Mouse (Mus musculus) right cerebral cortex, postnatal 10 days (tissue): ENCODE measurements around the gene Rps6ka2.
A peak's percentile ranks its signal among the peaks of the same experiment; 100 is the strongest.

ENCODE experiments used
- DNase-seq, 2 experiments: peaks; one replicate each; pipeline ENCODE4 v3.0.0; 2021; ENCODE audit warnings: low spot score in 2 of 2

Rps6ka2 gene

DNA sequence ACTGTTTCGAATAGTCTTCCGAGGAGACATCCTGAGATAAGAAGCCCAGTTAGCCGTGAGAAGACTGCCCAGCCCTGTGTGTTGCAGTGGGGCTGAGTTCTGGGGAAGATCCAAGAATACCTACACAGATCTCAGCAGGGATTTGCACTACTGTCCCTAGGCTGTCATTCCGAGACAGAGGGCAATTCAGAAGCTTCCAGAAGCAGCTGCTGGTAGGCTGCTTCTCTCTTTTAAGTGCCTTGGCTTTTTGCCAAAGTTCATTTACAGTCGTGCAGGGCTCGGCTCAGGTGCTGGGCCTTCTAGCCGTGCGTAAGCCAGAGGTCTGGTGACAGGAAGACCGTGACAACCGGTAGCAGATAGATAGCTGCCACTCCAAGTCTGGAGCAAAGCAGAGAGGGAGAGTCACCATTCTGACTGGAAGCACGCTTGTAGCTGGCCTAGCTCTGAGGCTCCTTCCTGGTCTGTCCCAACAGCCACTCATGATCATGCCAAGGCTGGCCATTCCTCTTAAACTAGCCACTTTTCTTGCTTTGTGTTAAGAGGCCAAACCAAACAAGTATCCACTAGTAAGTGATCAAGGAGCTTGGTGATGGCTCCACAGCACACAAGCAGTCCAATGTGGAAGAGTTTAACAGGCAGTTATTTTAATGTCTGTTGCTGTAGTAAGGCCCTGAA, 49.3 kb downstream of the Rps6ka2 start:
- no peak for DNase-seq

DNA sequence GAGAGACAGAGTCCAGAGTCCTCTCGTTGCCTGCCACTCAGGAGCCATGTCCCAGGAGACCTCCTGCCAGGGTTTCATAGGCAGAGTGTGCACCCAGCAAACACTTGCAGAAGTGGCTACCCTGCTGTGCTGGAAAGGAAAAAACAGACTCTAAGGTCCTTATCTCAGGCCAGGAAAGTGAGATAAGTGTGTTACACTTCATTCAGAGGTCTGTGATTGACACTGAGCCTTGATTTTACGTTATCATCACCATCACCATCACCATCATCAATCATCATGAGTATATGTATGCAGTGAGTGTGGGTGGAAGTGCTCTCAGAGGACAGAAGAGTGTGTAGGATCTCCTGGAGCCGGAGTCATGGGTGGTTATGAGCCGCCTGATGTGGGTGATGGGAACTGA, 51.4 kb downstream of the Rps6ka2 start:
- DNase-seq = no peak

DNA sequence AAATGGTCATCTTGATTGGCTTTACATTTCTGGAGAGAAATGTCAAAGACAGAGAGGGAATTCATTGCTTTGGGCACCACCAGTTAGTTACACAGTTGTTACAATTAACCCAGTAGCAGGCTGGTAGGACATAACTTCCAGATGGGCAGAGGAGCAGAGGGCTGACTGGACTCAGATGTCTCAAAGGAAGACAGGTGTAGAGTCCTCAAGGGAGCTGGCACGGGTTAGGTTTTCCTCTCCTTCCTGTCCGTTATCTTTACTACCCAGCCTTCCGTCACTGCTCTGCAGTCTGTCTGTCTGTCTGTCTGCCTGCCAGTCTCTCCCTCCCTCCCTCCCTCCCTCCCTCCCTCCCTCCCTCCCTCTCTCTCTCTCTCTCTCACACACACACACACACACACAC, 52.3 kb downstream of the Rps6ka2 start:
- DNase-seq = no peak

DNA sequence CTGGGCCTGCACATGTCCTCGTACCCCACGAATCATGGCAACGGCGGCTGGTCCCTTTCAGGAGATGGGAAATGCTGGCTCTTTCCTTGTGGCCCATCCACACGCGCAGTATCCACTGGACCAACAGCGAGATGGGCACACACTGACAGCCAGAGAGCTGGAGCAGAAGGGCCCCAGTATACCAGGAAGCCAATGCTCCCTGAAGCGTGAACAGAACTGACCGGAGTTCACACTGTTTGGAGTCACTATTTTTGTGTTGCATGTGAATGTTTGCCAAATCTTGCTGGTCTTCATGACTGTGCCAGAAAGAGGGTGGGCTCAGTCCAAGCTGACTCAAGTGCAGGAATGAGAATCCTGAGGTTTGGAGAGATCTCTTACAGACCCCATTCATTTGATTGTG, 58.6 kb downstream of the Rps6ka2 start:
- DNase-seq = no peak

DNA sequence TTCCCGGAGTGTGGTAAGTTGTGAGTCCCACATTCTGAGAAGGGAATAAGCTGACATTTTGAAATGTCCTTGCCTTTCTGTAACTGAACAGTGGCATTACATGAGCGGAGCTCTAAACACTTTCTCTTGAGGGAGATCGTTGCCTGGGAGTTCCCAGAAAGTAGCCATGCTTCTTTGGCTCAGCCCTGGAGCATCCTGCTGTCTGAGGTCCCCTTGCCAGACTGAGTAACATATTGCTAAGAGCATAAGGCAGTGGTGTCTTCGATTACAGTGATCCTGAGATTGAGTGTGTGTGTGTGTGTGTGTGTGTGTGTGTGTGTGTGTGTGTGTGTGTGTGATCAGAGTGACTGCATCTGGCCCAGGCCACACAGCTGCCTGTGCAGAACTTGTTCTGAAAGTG, 61.4 kb downstream of the Rps6ka2 start:
- DNase-seq = no peak

DNA sequence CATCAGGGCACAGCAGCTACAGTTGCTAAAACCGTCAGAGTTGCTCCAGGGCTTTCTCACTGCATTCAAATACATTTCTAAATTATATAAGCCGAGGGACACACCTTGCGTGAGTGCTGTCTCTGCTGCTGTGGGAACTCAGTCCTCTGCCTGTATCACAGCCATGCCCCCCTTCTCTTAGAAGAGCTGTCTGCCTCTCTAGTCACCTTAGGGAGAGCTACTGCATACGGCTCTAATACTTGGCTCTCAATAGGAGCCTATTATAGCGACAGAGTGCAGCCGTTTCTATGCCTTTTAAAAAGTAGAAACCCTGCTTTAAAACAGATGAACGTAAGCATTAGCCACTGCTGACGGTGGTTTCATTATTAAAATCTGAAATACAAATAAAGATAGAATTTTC, 61.9 kb downstream of the Rps6ka2 start:
- no peak for DNase-seq

DNA sequence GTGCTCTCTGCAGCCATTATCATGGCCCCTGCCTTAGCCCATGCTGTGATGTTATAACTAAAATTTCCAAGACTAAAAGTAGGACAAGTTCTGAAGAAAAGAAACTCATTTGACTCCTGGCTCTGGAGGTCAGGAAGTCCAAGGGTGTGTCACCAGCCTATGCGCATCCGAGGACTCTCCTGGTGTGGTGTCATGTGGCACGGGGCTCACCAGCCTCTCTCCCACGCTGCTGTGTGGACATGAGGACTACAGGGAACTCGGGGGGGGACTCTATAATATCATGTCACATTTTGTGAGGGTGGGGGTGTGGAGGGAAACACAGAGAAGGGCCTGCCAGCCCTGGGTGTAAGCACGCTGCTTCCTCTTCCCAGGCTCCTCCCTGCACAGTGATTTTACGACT, 62.5 kb downstream of the Rps6ka2 start:
- peak in 1 of 2 experiments; percentile 24 for DNase-seq

DNA sequence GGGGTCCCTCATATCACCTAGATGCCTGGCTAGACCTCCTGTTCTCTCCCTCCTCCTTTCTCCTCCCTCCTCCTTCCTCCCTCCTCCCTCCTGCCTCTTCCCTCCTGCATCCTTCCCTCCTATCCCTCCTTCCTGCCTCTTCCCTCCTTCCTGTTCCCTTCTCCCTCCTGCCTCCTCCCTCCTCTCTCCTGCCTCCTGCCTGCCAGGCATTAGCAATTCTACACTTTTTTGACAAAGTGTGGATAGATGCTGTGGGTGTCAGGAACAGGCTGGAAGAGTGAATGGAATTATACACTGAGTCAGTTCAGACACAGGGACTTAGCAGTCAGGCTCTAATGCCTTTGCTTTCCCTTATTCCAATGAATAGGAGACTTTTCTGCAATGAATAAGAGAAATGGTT, 63.3 kb downstream of the Rps6ka2 start:
- DNase-seq = peak; percentile 30 to 62

DNA sequence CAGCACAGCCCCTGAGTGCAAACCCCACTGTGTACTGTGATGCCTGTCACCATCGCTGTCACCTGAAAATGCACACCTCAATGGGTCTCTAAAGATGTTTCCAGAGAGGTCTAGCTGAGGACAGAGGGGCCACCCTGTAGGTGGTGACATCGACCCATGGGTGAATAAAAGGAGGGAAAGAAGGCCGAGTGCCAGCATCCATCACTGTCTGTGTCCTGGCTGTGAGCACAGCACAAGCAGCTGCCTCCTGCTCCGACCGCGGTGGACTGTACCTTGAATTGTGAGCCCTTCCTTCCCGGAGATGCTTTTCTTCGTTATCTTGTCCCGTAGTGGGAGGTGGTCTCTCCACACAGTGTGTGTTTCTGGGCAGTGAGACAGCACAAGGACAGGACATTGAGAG, 67.8 kb downstream of the Rps6ka2 start:
- peak in 1 of 2 experiments; percentile 16 for DNase-seq

DNA sequence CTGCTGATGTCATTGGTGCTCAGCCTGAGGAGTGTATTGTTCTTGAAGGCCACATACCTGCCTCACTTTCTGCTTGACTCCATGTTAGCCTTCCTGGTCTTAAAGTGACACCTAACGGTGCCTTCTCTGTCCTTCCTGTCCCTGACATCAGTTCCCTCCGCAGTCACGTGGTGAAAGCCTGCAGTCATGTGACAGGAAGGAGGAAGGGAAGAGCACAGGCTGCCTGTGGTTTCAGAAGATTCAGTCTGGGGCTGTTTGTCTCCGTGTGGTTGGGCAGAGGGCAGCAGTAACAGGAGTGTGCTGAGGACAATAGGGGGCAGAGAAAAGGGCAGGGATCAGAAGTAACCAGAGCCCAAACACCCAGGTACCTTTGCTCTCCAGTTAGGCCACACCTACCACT, 68.9 kb downstream of the Rps6ka2 start:
- peak in 1 of 2 experiments; percentile 14 for DNase-seq

DNA sequence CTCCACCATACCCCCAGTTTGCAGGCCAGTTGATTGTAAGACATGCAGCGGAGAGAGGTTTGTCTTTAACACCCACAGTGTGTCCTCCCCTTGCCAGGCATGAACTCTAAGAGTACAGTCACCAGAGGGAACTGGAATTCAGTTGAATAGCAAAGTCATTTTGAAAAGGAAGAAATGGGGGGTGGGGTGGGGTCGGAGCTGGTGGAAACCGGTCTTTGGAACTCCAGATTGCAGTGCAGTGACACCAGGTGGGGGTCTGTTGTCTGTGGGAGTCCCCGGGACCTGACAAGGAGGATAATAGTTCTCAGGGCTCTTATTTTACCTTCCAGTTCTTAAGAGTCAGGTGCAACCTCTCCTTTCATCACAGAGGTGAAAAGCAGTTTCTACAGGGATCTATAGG, 70.6 kb downstream of the Rps6ka2 start:
- no peak for DNase-seq

DNA sequence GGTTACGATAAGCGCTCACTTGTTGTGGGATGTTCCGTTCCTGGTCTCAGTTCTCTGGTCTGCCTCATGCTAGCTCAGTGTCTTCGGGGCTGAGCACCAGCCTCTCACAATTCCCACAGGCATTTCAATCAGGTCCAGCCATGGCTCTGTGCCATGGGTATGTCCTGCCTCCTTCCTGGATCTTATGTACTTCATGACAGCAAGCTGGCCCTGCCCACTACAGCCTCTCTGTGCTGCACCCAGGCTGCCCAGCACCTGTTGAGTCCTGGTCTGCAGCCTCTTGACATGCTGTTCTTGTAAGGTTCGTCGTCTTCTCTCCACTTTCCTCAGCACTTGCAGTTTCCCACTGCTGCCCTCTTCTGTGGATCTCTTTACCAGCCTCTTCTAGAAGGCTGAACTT, 75.2 kb downstream of the Rps6ka2 start:
- DNase-seq = no peak

DNA sequence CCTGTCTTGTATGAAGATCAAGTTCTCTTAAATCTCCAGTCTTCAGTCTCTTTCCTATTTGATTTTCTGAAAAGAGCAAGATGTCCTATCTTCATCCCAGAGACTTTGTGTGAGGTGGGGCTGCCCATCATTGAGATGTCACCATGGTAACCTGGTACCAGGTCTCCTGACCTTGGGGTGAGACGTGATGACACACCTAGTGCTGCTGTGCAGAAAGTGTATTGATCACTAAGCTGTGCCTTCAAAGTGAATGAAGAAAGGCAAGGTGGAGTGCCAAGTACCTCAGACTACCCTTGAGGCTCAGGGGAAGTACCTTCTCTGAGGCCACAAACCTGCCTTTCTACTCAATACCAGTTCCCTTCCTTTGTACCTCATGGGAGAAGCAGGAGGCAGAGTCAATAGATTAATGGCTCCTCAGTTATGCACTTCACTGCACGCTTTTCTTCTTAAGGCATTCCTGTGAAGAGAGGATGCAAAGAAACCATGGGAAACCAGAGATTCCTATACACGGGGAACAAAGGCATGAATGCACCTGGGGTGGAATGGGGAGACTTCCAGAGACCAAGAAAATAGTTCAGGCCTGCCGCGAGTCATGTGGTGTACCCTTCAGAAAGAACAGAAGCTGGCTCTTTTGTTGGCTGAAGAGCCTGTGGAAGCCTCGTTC, 77.1 kb downstream of the Rps6ka2 start:
- peak in 1 of 2 experiments; percentile 12 for DNase-seq

DNA sequence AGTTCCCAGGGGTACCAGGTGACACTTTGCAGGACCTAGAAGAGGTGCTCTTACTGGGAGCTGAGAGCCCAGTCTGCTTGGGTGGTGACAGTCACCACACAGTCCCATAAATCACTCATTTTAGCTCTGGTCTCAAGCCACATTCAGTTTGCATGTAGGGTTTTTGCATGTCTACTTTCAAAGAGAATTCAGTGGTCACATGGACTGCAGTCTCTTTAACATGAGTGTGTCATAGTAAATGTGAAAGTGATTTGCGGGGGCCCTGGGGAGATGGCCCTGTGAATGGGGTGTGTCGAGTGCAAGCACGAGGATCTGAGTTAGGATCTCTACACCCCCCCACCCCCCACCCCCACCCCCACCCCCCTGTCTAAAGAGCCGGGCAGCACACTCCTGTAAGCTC, 80.5 kb downstream of the Rps6ka2 start:
- DNase-seq = no peak

DNA sequence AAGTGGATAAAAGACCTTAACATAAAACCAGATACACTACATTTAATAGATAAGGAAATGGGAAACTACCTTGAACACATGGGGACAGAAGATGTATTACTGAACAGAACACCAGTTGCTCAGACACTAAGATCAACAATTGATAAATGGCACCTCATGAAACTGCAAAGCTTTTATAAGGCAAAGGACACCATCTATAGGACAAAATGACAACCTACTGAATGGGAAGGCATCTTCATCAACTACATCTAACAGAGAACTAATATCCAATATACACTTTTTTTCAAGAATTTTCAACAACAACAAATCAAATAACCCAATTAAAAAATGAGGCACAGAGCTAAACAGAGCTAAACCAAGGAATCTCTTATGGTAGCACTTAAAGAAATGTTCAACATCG, 87.3 kb downstream of the Rps6ka2 start:
- no peak for DNase-seq

DNA sequence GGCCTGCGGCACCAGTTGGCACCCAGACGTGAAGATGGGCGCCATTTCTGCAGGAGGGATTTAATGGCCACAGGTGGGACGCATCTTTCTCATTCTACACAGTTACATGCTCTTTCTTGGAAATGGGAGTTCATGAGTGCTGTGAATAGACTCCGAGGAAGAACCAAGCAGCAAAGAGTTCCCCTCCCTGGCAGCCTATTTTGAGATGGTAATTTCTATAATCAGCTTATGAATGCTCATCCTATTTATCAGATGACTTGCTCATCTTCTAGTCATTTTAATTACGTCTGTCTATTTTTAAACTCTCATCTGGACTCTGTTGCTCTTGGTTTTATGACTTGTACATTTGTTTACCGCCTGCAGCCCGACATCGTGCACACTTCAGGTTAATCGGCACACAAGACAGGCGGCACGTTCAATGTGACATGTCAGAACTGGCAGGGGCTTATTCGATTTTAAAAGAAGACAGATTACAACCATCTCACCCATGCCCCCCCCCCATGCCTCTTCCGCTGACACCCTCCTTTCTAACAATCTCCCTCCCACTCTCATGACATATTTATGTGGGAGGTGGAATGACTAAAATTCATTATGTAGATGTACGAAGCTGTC, 88.9 kb downstream of the Rps6ka2 start:
- DNase-seq = no peak

DNA sequence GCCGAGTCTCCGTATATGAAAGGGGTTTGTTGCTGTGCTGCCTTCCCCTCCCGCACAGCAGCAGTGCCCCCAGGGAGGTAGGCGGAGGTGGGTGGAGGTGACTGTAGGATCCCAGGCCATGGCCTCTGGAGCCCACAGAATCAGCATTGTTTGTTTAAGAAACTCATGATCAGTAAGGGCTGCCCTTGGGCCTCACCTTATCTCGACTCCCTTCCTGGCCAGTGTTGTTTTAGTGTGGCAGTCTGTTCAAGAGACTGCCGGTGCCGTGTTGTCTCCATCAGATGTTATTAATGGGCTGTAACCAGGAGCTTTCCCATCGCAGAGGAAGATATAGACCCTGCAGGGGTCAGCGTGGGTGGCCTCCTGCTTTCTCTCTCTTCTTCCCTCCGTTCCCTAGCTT, 90.4 kb downstream of the Rps6ka2 start:
- no peak for DNase-seq

DNA sequence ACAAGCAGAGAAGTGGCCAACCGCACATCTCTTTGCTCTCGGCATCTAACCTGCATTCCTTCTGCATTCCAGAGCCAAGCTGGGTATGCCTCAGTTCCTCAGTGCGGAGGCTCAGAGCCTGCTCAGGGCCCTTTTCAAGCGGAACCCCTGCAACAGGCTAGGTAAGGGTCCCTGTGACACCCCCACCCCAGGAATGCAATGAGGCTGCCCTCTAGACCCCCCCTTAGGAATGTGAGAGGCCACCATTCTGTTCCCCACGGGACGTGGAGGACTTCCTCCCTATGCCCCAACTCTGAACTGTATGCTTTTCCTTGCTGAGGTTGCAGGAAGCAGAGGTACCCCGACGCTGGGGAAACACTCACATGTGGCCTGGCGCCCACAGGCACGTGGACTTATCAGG, 92.1 kb downstream of the Rps6ka2 start:
- DNase-seq = no peak

DNA sequence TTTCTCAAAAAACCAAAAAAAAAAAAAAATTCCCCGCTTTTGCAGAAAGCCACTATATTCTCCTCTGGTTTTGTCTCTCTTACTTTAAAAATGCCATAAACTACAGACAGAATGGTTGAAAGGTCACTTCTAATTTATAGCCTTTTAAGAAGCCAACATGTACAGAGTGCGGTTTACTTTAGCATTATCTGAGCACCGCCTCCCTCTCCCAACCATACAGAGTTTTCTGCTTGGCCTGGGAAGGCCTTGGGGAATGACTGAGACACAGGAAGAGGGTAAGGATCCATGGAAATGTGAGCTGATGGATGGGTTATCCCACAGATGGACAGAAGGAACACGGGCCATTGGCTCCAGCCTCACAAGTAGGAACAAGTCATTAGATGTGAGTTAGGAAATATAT, 92.7 kb downstream of the Rps6ka2 start:
- no peak for DNase-seq

DNA sequence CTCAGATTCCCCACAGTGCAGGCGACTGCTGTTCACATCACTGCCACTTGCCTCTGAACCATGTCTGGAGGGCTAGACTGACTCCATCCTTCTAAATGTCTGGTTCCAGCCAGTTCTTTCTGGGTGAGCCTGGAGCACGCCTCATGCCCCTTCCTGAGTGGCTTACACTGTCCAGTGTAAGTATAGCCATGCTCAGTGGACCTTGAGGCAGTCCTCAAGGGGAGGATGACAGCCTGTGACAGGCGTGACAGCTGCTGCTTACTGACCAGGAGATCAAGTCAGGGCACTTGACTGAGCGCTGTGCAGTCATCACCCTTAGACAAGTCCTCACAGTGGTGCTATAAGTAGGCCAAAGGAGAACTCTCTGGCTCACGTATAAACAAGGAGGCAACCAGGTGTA, 94.7 kb downstream of the Rps6ka2 start:
- no peak for DNase-seq

DNA sequence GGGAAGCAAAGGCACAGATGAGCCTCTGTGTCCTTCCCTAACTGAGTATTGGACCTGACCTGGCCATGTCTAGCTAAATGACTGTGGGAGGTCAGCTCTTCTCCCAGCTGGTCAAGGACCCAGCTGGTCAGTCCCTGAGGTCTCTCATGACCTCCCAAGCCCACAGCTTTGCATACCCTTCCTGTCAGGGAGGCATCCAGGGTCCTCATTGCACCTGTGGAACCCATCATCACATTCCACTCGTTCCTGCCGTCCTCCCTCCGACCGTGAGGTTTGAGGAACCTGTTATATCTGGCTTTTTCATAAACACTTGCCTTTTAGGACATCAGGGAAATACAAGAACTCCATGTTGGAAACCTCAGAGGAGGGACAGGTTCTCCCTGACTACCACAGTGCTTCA, 95.4 kb downstream of the Rps6ka2 start:
- DNase-seq = no peak

DNA sequence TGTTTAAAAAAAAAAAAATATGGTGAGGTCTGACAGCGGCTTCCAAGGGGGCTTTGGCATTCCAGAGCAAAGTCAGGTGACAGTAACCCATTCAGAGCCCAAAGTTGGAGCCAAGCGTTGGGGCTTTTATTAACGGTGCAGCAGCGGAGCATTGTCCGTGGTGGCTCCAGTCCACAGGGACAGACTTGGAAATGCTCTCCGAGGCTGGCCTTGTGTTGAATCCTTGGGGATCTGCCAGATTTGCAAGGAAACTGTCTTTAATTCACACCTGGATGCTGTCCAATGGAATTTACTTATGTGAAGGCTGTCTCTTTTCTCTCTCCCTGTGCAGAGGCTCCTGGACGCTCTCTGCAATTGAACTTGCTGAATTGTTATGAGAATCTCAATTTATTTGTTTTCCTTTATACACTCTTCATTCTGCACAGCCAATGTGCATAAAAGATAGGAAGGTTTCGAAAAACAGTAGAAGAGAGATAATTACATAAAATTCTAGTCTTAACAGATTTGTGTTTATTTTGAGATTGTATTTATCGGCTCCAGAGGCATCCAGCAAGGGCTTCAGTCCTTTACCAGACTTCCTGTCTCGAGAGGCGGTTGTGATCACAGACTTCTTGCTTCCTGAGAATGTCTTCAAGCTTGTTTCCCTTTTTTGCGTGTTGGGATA, 95.9 kb downstream of the Rps6ka2 start:
- no peak for DNase-seq

DNA sequence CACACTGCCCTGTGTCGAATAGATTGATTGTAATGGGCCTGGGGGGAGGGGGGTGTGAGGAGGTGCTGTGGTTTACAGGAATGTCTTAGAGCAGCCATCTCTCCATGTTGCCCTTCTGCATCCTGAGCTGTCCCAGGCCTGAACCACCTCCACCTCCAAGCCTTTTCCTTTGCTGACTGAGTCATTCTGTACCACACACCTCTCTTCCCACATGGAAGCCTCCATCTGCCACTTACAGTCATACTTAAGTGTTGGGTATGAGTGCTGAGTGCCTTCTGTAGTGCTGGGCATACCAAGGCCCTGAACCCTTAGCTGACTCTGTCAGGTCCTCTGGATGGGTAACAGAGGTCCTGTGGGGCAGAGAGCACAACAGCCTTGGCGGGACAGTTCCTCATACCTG, 97.9 kb downstream of the Rps6ka2 start:
- DNase-seq = no peak
